Mouse (Mus musculus) forebrain, embryonic 12.5 days (tissue): ENCODE results near the gene Tsr1. TPM values are rescaled to one million over a fixed set of nuclear protein-coding genes. Genes with fewer than 3 reads are reported as not detected.

Experiments
- ATAC-seq: fragments of 200-750 bp; cut with Nextera tagmentation; 2 replicates; pipeline ENCODE4 v1.8.0; 2017; ENCODE audit warnings: moderate TSS enrichment; ENCODE audit not compliant: low FRiP score
- H3K27ac ChIP-seq: fragments of 300-500 bp; sonication (generic); 2 replicates; pipeline ENCODE4 v1.5.1; 2016; ENCODE audit warnings: mild to moderate bottlenecking
- H3K27me3 ChIP-seq: fragments of 300-500 bp; sonication (generic); 2 replicates; pipeline ENCODE4 v1.6.1; 2016; ENCODE audit warnings: mild to moderate bottlenecking
- H3K36me3 ChIP-seq: fragments of 300-500 bp; sonication (generic); replicated peaks from 2 replicates; pipeline ENCODE4 v1.6.1; 2016; ENCODE audit warnings: mild to moderate bottlenecking
- H3K4me1 ChIP-seq: fragments of 300-500 bp; sonication (generic); 2 replicates; pipeline ENCODE4 v1.6.1; 2016
- H3K4me2 ChIP-seq: fragments of 300-500 bp; sonication (generic); 2 replicates; pipeline ENCODE4 v1.6.1; 2016; ENCODE audit warnings: mild to moderate bottlenecking, moderate library complexity
- H3K4me3 ChIP-seq: fragments of 300-500 bp; sonication (generic); replicated peaks from 2 replicates; pipeline ENCODE4 v1.5.1; 2016; ENCODE audit warnings: mild to moderate bottlenecking
- H3K9ac ChIP-seq: fragments of 300-500 bp; sonication (generic); 2 replicates; pipeline ENCODE4 v1.6.1; 2016; ENCODE audit warnings: mild to moderate bottlenecking
- H3K9me3 ChIP-seq: fragments of 300-500 bp; sonication (generic); 2 replicates; pipeline ENCODE4 v1.6.1; 2016
- WGBS: fragments of 180-500 bp; shearing (Covaris S2); methylation state at CpG from one replicate; pipeline ENCODE4 v1.1.7; 2016; 5-methylcytosine and 5-hydroxymethylcytosine counted together
- polyA plus RNA-seq: library from polyadenylated mRNA; unstranded; fragments of >200 nt; fragmentation: Nextera tagmentation; extraction: Ambion mirVana; gene quantifications from 2 replicates; pipeline ENCODE4 v1.2.1, GENCODE M21; 2016

The Tsr1 gene
- polyA plus RNA-seq, 1 experiment from 2014 or later, result 43.1 TPM

GRCm38 (mm10) chr11:74870991-74871622 lies 26.8 kb upstream of the Tsr1 start:
- ATAC-seq, result no peak
- peaks cover 20% of the 10 kb centered on the region for H3K4me1 ChIP-seq
- H3K4me3 ChIP-seq, result no peak overlapping the region
- H3K9ac ChIP-seq, result no peak overlapping the region
- H3K36me3 ChIP-seq, result peaks cover 26% of the 10 kb centered on the region
- 35% methylated on average over 12 of the region's 12 CpGs for WGBS
- peak overlapping the region; percentile 31 for H3K4me2 ChIP-seq
- peak overlapping the region; percentile 76 for H3K27ac ChIP-seq
- H3K27me3 ChIP-seq, result no peaks in the 10 kb centered on the region
- H3K9me3 ChIP-seq, result no peaks in the 10 kb centered on the region

GRCm38 (mm10) chr11:74874630-74875029 lies 23.2 kb upstream of the Tsr1 start:
- Histone ChIP-seq H3K27ac (no peak overlapping the region), H3K27me3 (no peaks in the 10 kb centered on the region), H3K4me3 (no peak overlapping the region), H3K9me3 (no peaks in the 10 kb centered on the region), H3K36me3 (0 out of 2 replicates have a peak, but pooled peaks cover 2% of the 10 kb centered on the region), H3K9ac (no peak overlapping the region), H3K4me2 (no peak overlapping the region), H3K4me1 (peaks cover 35% of the 10 kb centered on the region)
- 53% methylated on average over 3 of the region's 3 CpGs for WGBS
- ATAC-seq, result no peak

DNA sequence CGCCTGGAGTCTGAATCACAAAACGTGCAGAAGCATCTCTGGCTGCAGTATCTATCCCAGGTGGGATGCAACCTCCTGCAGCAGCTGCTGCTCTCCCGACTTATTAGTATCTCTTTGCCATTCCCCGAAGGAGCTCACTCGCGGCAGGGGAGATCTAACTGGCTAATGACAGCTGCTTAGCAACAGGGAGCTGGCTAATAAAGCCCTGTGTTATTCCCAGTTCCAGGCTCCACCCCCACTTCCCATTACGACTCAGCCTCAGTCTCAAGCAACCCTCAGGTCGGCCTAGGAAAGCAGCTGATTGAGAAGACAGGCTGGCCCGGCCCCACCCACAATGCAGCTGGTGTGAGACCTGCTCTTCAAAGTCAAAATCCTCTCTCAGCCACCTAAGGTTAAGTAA lies 21.1 kb upstream of the Tsr1 start:
- WGBS, result under 1% methylated on average over 9 of the region's 9 CpGs
- no peaks in the 10 kb centered on the region for H3K9me3 ChIP-seq
- peak; percentile 93 for ATAC-seq
- H3K9ac ChIP-seq, result peak overlapping the region; percentile 1; the same call in 1 of the 2 replicates
- H3K27ac ChIP-seq, result peak overlapping the region; percentile 83
- peaks cover 23% of the 10 kb centered on the region for H3K4me1 ChIP-seq
- no peak overlapping the region; the same call in 1 of the 2 replicates for H3K4me3 ChIP-seq
- 0 out of 2 replicates have a peak, but pooled peaks cover 2% of the 10 kb centered on the region for H3K36me3 ChIP-seq
- H3K27me3 ChIP-seq, result no peaks in the 10 kb centered on the region
- H3K4me2 ChIP-seq, result peak overlapping the region; percentile 45

DNA sequence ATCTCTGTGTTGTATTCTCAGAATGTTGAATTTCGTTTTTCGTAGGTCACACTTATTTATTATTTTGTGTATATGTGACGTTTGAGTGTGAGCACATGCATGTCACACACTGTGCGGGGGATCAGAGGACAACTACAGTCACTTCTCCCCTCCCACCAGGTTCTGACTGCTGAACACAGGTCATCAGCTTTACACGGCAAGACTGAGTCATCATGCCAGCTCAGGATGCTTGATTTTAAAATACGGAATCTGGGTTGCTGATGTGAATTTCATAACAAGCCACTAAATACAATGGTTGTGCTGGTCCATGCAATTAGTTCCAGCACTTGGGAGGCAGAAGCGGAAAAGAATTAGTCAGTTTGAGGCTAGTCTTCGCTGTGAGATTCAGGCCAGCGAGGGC lies 16.9 kb upstream of the Tsr1 start:
- Histone ChIP-seq H3K4me1 (peaks cover 16% of the 10 kb centered on the region), H3K4me3 (no peak overlapping the region), H3K9ac (no peak overlapping the region), H3K27ac (no peak overlapping the region), H3K27me3 (no peaks in the 10 kb centered on the region), H3K9me3 (no peaks in the 10 kb centered on the region), H3K36me3 (0 out of 2 replicates have a peak, but pooled peaks cover 5% of the 10 kb centered on the region), H3K4me2 (no peak overlapping the region)
- ATAC-seq, result no peak
- 87% methylated on average over 9 of the region's 9 CpGs for WGBS

GRCm38 (mm10) chr11:74881979-74882378 lies 15.9 kb upstream of the Tsr1 start:
- Histone ChIP-seq H3K4me3 (no peak overlapping the region), H3K4me1 (peaks cover 7% of the 10 kb centered on the region), H3K27me3 (no peaks in the 10 kb centered on the region), H3K4me2 (no peak overlapping the region), H3K36me3 (0 out of 2 replicates have a peak, but pooled peaks cover 5% of the 10 kb centered on the region), H3K27ac (0 out of 2 replicates have a peak overlapping the region, but pooled peaks have one; percentile 19), H3K9me3 (no peaks in the 10 kb centered on the region), H3K9ac (no peak overlapping the region)
- 71% methylated on average over 14 of the region's 14 CpGs for WGBS
- no peak for ATAC-seq

- Histone ChIP-seq H3K4me2 (no peak overlapping the region), H3K36me3 (0 out of 2 replicates have a peak, but pooled peaks cover 5% of the 10 kb centered on the region), H3K9ac (no peak overlapping the region), H3K27ac (no peak overlapping the region), H3K4me1 (no peaks in the 10 kb centered on the region), H3K27me3 (no peaks in the 10 kb centered on the region), H3K4me3 (no peak overlapping the region), H3K9me3 (no peaks in the 10 kb centered on the region)
- WGBS, result 95% methylated on average over 10 of the region's 10 CpGs
- ATAC-seq, result no peak
Measured at GRCm38 (mm10) chr11:74883098-74883497, 14.8 kb upstream of the Tsr1 start.

GRCm38 (mm10) chr11:74894619-74895018 lies 3.3 kb upstream of the Tsr1 start:
- no peak for ATAC-seq
- Histone ChIP-seq H3K9ac (no peak overlapping the region), H3K4me3 (no peak overlapping the region), H3K9me3 (no peaks in the 10 kb centered on the region), H3K4me2 (no peak overlapping the region), H3K27me3 (no peaks in the 10 kb centered on the region), H3K36me3 (0 out of 2 replicates have a peak, but pooled peaks cover 3% of the 10 kb centered on the region), H3K27ac (no peak overlapping the region), H3K4me1 (peaks cover 16% of the 10 kb centered on the region)
- 90% methylated on average over 4 of the region's 4 CpGs for WGBS

- Histone ChIP-seq H3K9ac (peak overlapping the region; percentile 62), H3K27me3 (no peaks in the 10 kb centered on the region), H3K4me3 (peak overlapping the region; percentile 66), H3K27ac (peak overlapping the region; percentile 87), H3K36me3 (peaks cover 19% of the 10 kb centered on the region), H3K9me3 (no peaks in the 10 kb centered on the region), H3K4me2 (peak overlapping the region; percentile 70), H3K4me1 (peaks cover 23% of the 10 kb centered on the region)
- peak; percentile 72 for ATAC-seq
- WGBS, result under 1% methylated on average over 48 of the region's 55 CpGs
Measured at GRCm38 (mm10) chr11:74895980-74896900, 1.6 kb upstream of the Tsr1 start.

DNA sequence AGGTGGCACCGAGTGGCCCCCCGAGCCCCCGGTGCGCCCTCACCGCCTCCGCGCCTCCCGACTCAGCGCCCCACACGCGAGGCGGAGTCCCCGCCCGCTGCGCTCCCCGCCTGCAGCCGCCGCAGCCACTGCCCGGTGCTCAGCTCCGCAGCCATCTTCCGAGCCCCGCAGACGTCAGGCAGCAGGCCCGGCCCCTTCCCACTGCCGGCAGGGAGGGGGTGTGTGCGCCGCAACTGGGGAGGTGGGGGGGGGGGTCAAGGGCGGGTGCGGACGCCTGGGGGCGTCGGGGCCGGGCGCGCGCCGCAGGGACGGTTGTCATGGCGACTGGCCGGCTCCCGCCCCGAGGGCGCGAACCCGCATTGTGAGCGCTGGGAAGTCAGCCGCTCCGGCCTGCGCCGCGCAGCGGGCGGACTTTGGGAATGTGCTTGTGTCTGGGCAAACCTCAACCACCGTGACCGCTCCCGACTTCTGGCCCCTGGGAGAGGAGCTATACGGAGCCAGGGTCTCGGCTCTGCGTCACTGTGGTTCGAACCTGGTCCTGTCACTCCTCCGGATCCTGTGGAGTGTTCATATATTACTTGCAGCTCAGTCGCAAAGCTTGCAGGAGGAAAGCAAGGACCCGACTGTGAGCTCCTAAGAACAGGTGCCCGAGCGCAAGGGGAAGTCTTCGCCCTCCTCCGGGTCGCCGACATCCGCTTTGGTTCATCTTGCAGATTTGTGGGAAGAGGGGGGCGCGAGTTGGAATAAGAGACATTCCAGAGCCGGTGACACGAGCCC lies 782 bp upstream of the Tsr1 start, which contains the start of gene Sgsm2:
TSS of gene Sgsm2 (minus strand) at position 160 of the 777 bp plus-strand sequence.
- Histone ChIP-seq H3K9ac (peak within 1 kb of the TSS; percentile 62), H3K4me1 (peaks cover 23% of the 10 kb centered on the region), H3K4me2 (peak within 1 kb of the TSS; percentile 70), H3K9me3 (no peaks in the 10 kb centered on the region), H3K4me3 (peak within 1 kb of the TSS; percentile 66), H3K27me3 (no peaks in the 10 kb centered on the region), H3K27ac (peak within 1 kb of the TSS; percentile 87), H3K36me3 (peaks cover 28% of the 10 kb centered on the region)
- 0% methylated on average over 42 of the region's 74 CpGs for WGBS
- peak; percentile 83 for ATAC-seq

DNA sequence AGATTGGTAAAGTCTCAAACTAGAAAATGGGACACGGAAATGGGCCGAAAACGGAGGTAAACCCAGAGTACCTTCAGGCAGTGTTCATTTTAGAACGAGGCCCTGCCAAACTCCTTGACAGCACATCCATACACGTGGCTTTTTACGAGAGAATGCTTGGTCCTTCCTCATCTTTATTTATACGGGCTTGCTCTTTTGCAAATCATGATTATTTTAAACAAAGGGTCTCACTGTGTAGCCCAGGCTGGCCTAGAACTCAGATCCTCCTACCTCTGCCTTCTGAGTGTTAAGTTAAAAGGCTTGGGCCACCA lies 601 bp downstream of the Tsr1 start:
- H3K27ac ChIP-seq, result peak overlapping the region; percentile 87
- no peaks in the 10 kb centered on the region for H3K9me3 ChIP-seq
- 1% methylated on average over 7 of the region's 7 CpGs for WGBS
- H3K4me2 ChIP-seq, result peak overlapping the region; percentile 70
- peak overlapping the region; percentile 66 for H3K4me3 ChIP-seq
- no peaks in the 10 kb centered on the region for H3K27me3 ChIP-seq
- H3K36me3 ChIP-seq, result peaks cover 39% of the 10 kb centered on the region
- H3K4me1 ChIP-seq, result peaks cover 23% of the 10 kb centered on the region
- H3K9ac ChIP-seq, result peak overlapping the region; percentile 62
- ATAC-seq, result no peak

DNA sequence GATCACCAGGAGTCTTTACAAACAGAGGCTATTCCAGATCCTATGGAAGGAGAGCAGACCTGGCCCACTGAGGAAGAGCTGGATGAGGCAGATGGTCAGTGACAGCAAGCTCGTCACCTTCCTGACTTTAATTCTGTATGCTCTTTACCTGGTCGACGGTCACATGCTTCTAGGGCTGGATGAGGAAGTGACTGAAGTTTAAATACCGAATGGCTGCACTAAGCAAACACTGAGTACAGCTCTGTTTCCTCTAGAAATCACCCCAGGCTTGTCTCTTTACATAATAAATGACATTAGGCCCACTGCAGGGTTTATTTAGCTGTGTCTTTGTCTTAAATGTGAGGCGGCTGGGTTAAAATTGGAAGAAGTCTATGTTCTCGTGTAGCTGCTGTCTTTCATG lies 3.7 kb downstream of the Tsr1 start:
- H3K4me3 ChIP-seq, result no peak overlapping the region
- no peak overlapping the region for H3K9ac ChIP-seq
- no peaks in the 10 kb centered on the region for H3K9me3 ChIP-seq
- no peaks in the 10 kb centered on the region for H3K27me3 ChIP-seq
- no peak overlapping the region for H3K4me2 ChIP-seq
- WGBS, result 96% methylated on average over 6 of the region's 6 CpGs
- H3K4me1 ChIP-seq, result peaks cover 16% of the 10 kb centered on the region
- no peak for ATAC-seq
- peaks cover 69% of the 10 kb centered on the region for H3K36me3 ChIP-seq
- no peak overlapping the region for H3K27ac ChIP-seq

DNA sequence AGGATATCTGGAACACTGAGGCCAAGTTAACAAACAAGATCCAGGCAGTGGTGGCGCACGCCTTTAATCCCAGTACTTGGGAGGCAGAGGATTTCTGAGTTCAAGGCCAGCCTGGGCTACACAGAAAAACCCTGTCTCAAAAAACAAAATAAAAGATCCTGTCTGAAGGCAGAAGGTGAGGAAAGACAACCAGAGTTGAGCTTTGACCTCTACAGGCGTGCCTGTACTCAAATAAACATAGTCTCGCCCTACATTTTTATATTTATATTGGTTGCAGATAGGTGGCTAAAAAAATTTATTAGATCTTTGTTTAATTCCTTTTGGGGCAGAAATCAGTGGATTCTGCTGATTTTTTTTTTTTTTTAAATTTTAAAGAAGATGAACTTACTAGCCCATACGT lies 4.5 kb downstream of the Tsr1 start:
- no peak overlapping the region for H3K9ac ChIP-seq
- H3K4me1 ChIP-seq, result peaks cover 16% of the 10 kb centered on the region
- no peak overlapping the region for H3K27ac ChIP-seq
- H3K4me3 ChIP-seq, result no peak overlapping the region
- no peaks in the 10 kb centered on the region for H3K27me3 ChIP-seq
- no peak for ATAC-seq
- 94% methylated on average over 5 of the region's 5 CpGs for WGBS
- peaks cover 77% of the 10 kb centered on the region for H3K36me3 ChIP-seq
- no peaks in the 10 kb centered on the region for H3K9me3 ChIP-seq
- H3K4me2 ChIP-seq, result no peak overlapping the region
